Mouse (Mus musculus) heart, postnatal 0 days (tissue): Measurements from ENCODE around the gene Epb41.

Source experiments
- CTCF ChIP-seq: IDR thresholded peaks from 2 replicates; pipeline ENCODE4 v1.5.1; 2016; ENCODE audit warnings: antibody characterized with exemption, control low read depth, low read depth
- EP300 ChIP-seq: IDR thresholded peaks from 2 replicates; pipeline ENCODE4 v1.6.1; 2016; ENCODE audit warnings: antibody characterized with exemption, low read depth

DNA sequence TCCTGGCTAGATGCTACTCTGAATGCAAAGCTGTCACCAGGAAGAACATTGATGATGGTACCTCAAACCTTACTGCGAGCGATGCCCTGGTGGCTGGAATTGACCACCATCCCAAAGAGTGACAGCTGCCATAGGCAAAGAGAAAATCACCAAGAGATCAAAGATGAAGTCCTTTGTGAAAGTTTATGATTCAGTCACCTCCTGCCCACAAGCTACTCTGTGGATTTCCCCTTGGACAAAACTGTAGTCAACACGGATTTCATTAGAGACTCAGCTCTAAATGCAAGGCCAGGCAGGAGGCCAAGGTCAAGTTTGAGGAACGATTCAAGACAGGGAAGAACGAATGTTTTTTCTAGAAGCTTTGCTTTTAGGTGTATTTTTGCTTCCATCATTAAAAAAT is 18.8 kb upstream of the Epb41 start:
- TF ChIP-seq CTCF (no peak), EP300 (no peak)
